8 mouse cellular contexts compared by ENCODE assay signal in genomic region chr7:132656548-132656947, GRCm38 (mm10). TPM values are rescaled to one million over a fixed set of nuclear protein-coding genes. Genes with fewer than 3 reads are reported as not detected.
DNase-seq lines count a peak whose midpoint lies in the region; ATAC-seq lines count a peak whose summit lies in the region.

No protein-coding gene starts in this region.

- H3K27me3 ChIP-seq in intestine, embryonic 16.5 days (replicated peaks; ENCODE audit: control insufficient read depth, insufficient read depth, low read length) = no peaks in the 10 kb centered on the region
- H3K27me3 ChIP-seq in midbrain, embryonic 10.5 days (ENCODE audit: low read depth, poor library complexity, severe bottlenecking) = peaks cover 16% of the 10 kb centered on the region; the same call in 1 of the 2 replicates

- 6% methylated on average over 3 of the region's 3 CpGs for WGBS in intestine, embryonic 16.5 days
- WGBS in midbrain, embryonic 10.5 days = 11% methylated on average over 3 of the region's 3 CpGs

- H3K4me3 ChIP-seq in intestine, embryonic 16.5 days (ENCODE audit: low read length) = no peak overlapping the region
- no peak overlapping the region for H3K4me3 ChIP-seq in midbrain, embryonic 10.5 days

- H3K4me2 ChIP-seq in intestine, embryonic 16.5 days (ENCODE audit: low read depth, low read length) = 0 out of 2 replicates have a peak overlapping the region, but pooled peaks have one; percentile 16

- peak; percentile 74 for ATAC-seq in intestine, embryonic 16.5 days

- peak; percentile 82 for DNase-seq in adrenal gland, adult 8-10 months
- DNase-seq in embryo, embryonic 11.5 days (ENCODE audit: low read depth, low spot score) = peak; percentile 73
- DNase-seq in gastrocnemius, postnatal 4 days (ENCODE audit: low spot score in 2 of 2) = peak; percentile 95 to 96
- DNase-seq in left cerebral cortex, postnatal 36 days (ENCODE audit: low spot score in 2 of 2) = peak; percentile 78 to 86
- DNase-seq in midbrain, embryonic 10.5 days (ENCODE audit: low spot score) = peak; percentile 84
- peak; percentile 55 to 63 for DNase-seq in right cerebral cortex, postnatal 36 days (ENCODE audit: low spot score in 2 of 2)
- DNase-seq in urinary bladder, postnatal 4 days (ENCODE audit: low spot score in 2 of 2) = peak; percentile 78 to 96

- intact Hi-C loops in left cerebral cortex, postnatal 36 days (cut with DNase I) = loop anchor here (1.0 to 5.0 kb wide), 4 partner anchors 56 to 346 kb away; no protein-coding TSS in a partner anchor

- H3K9ac ChIP-seq in intestine, embryonic 16.5 days (ENCODE audit: low read depth, low read length) = peak overlapping the region; percentile 47; the same call in 1 of the 2 replicates

- H3K9me3 ChIP-seq in intestine, embryonic 16.5 days (ENCODE audit: control insufficient read depth, low read length) = no peaks in the 10 kb centered on the region
- H3K9me3 ChIP-seq in midbrain, embryonic 10.5 days (replicated peaks) = no peaks in the 10 kb centered on the region

- peak overlapping the region; percentile 72 for H3K27ac ChIP-seq in intestine, embryonic 16.5 days (ENCODE audit: low read length)
- peak overlapping the region; percentile 75 for H3K27ac ChIP-seq in midbrain, embryonic 10.5 days (replicated peaks)

- H3K36me3 ChIP-seq in intestine, embryonic 16.5 days (ENCODE audit: control insufficient read depth, insufficient read depth, low read length) = no peaks in the 10 kb centered on the region
- no peaks in the 10 kb centered on the region for H3K36me3 ChIP-seq in midbrain, embryonic 10.5 days

- peaks cover 42% of the 10 kb centered on the region for H3K4me1 ChIP-seq in intestine, embryonic 16.5 days (ENCODE audit: control insufficient read depth, insufficient read depth, low read length)
- peaks cover 44% of the 10 kb centered on the region for H3K4me1 ChIP-seq in midbrain, embryonic 10.5 days

RNA-seq across cellular contexts. Expression of gene Lhpp, which starts 46.1 kb away (rescaled TPM):
- 10 to 100 TPM; 26.7 to 38.0 (median 29.8) TPM for total RNA-seq in adrenal gland, adult 8-10 months (2022)
- 10 to 100 TPM in 1 of 2 experiments, 1 to 10 TPM in 1; 7.8 to 10.5 TPM for total RNA-seq in gastrocnemius, postnatal 4 days (2021)
- polyA plus RNA-seq in intestine, embryonic 16.5 days (2015; fragmentation: Nextera tagmentation; extraction: Ambion mirVana) = 47.8 and 54.7 TPM in 2 replicates
- 10 to 100 TPM; 16.5 to 18.3 TPM for total RNA-seq in left cerebral cortex, postnatal 36 days (2021)
- 20.5 and 20.7 TPM in 2 replicates for polyA plus RNA-seq in midbrain, embryonic 10.5 days (2016; fragmentation: Nextera tagmentation; extraction: Ambion mirVana)

RNA-seq across cellular contexts. Expression of gene Nkx1-2, which starts 57.1 kb away (rescaled TPM):
- not detected for total RNA-seq in adrenal gland, adult 8-10 months (2022)
- total RNA-seq in gastrocnemius, postnatal 4 days (2021) = not detected
- polyA plus RNA-seq in intestine, embryonic 16.5 days (2015; fragmentation: Nextera tagmentation; extraction: Ambion mirVana) = 0.59 and 0.70 TPM in 2 replicates
- under 1 TPM in 1 of 2 experiments, not detected in 1; 0.10 TPM for total RNA-seq in left cerebral cortex, postnatal 36 days (2021)
- 0.80 and 1.6 TPM in 2 replicates for polyA plus RNA-seq in midbrain, embryonic 10.5 days (2016; fragmentation: Nextera tagmentation; extraction: Ambion mirVana)
